Mouse (Mus musculus) embryo, embryonic 9.5 days (tissue): Measurements from ENCODE around the gene Tnik.

Experiments
- DNase-seq: peaks from one replicate; pipeline ENCODE4 v3.0.0-alpha.2; 2017; ENCODE audit errors: extremely low spot score

Gene Tnik

GRCm38 (mm10) chr3:28617008-28617627, 354.1 kb downstream of the Tnik start:
- no peak for DNase-seq

- no peak for DNase-seq
Measured at GRCm38 (mm10) chr3:28621792-28622191, 358.8 kb downstream of the Tnik start.

GRCm38 (mm10) chr3:28626816-28627215, 363.8 kb downstream of the Tnik start:
- no peak for DNase-seq

- DNase-seq: no peak
Measured at GRCm38 (mm10) chr3:28636778-28637177, 373.8 kb downstream of the Tnik start.

GRCm38 (mm10) chr3:28638957-28639356, 375.9 kb downstream of the Tnik start:
- DNase-seq: no peak

GRCm38 (mm10) chr3:28643252-28643947, 380.4 kb downstream of the Tnik start:
- no peak for DNase-seq

- no peak for DNase-seq
Measured at GRCm38 (mm10) chr3:28652574-28652973, 389.6 kb downstream of the Tnik start.

- DNase-seq: no peak
Measured at GRCm38 (mm10) chr3:28653043-28653442, 390.0 kb downstream of the Tnik start.

- no peak for DNase-seq
Measured at GRCm38 (mm10) chr3:28654740-28655139, 391.7 kb downstream of the Tnik start.

- DNase-seq: no peak
Measured at GRCm38 (mm10) chr3:28658349-28658748, 395.3 kb downstream of the Tnik start.

- DNase-seq: no peak
Measured at GRCm38 (mm10) chr3:28680851-28681250, 417.8 kb downstream of the Tnik start.

GRCm38 (mm10) chr3:28681866-28682265, 418.9 kb downstream of the Tnik start:
- DNase-seq: peak; percentile 12

GRCm38 (mm10) chr3:28682411-28682810, 419.4 kb downstream of the Tnik start:
- DNase-seq: no peak

GRCm38 (mm10) chr3:28685510-28685909, 422.5 kb downstream of the Tnik start:
- no peak for DNase-seq

- DNase-seq: no peak
Measured at GRCm38 (mm10) chr3:28694811-28695210, 431.8 kb downstream of the Tnik start.

GRCm38 (mm10) chr3:28695608-28696007, 432.6 kb downstream of the Tnik start:
- DNase-seq: no peak

- DNase-seq: no peak
Measured at GRCm38 (mm10) chr3:28696162-28696561, 433.1 kb downstream of the Tnik start.

- DNase-seq: no peak
Measured at GRCm38 (mm10) chr3:28697797-28698196, 434.8 kb downstream of the Tnik start, which contains the start of gene Slc2a2. Gene Slc2a2 (plus strand): TSS chr3:28697903.

GRCm38 (mm10) chr3:28699601-28700000, 436.6 kb downstream of the Tnik start:
- no peak for DNase-seq

- no peak for DNase-seq
Measured at GRCm38 (mm10) chr3:28705522-28706137, 442.6 kb downstream of the Tnik start.

- no peak for DNase-seq
Measured at GRCm38 (mm10) chr3:28706736-28707135, 443.7 kb downstream of the Tnik start.

- DNase-seq: no peak
Measured at GRCm38 (mm10) chr3:28709740-28710139, 446.7 kb downstream of the Tnik start.
